Comparison of ENCODE assay signal across 27 mouse cellular contexts in the genomic region with DNA sequence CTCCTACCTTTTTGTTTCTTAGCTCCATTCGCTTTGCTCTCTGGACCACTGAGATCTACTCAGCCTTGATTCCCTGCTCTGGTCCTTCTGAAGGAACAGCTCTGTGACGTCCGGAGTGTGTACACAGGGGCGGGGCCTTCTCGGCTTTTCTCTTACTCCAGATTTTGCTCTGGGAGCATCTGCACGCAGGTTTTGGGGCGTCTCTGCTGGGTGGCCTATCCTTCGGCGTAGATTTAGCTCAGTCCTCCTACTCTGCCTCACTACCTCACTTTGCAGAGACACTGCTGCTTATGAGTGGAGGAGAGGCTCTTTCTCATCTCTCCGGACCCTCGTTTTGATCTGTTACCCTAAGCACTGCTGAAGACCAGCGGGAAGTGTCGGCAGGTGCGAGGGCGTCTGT.
DNase-seq lines count a peak whose midpoint lies in the region; ATAC-seq and TF ChIP-seq lines count a peak whose summit lies in the region.
"Had no signal": no experiment of that assay in that cellular context is flagged by ENCODE, and none has a peak within 500 bp of the region (broad histone marks: within the 10 kb centered on the region; RNA-seq: fewer than 3 reads in every experiment).

No protein-coding gene starts in this region.

- TF ChIP-seq POLR2A in heart, adult 2 months (IDR thresholded peaks at IDR 0.05; ENCODE audit: insufficient read depth, low read depth, low read length) = no peak

- no peaks in the 10 kb centered on the region for H3K4me1 ChIP-seq in heart, adult 2 months (ENCODE audit: control insufficient read depth, insufficient read depth, low read length)
- H3K4me1 ChIP-seq in intestine, embryonic 14.5 days (replicated peaks; ENCODE audit: control insufficient read depth, insufficient read depth, low read length) = no peaks in the 10 kb centered on the region
- H3K4me1 ChIP-seq in intestine, postnatal 0 days (replicated peaks; ENCODE audit: control insufficient read depth, insufficient read depth, low read length) = no peaks in the 10 kb centered on the region
- H3K4me1 ChIP-seq: embryonic facial prominence, embryonic 13.5 days; embryonic facial prominence, embryonic 15.5 days; forebrain, embryonic 10.5 days; forebrain, embryonic 12.5 days had no signal

- no peaks in the 10 kb centered on the region for H3K27me3 ChIP-seq in heart, adult 2 months (ENCODE audit: control insufficient read depth, insufficient read depth, low read length)
- H3K27me3 ChIP-seq in intestine, embryonic 14.5 days (replicated peaks; ENCODE audit: control insufficient read depth, insufficient read depth, low read length) = no peaks in the 10 kb centered on the region
- no peaks in the 10 kb centered on the region for H3K27me3 ChIP-seq in intestine, postnatal 0 days (replicated peaks; ENCODE audit: control insufficient read depth, insufficient read depth, low read length)
- H3K27me3 ChIP-seq: CH12.LX; embryonic facial prominence, embryonic 13.5 days; embryonic facial prominence, embryonic 15.5 days; forebrain, embryonic 12.5 days; Patski had no signal

- H3K36me3 ChIP-seq in heart, adult 2 months (ENCODE audit: control insufficient read depth, insufficient read depth, low read length) = no peaks in the 10 kb centered on the region
- no peaks in the 10 kb centered on the region for H3K36me3 ChIP-seq in intestine, embryonic 14.5 days (ENCODE audit: control insufficient read depth, insufficient read depth, low read length)
- no peaks in the 10 kb centered on the region for H3K36me3 ChIP-seq in intestine, postnatal 0 days (ENCODE audit: control insufficient read depth, insufficient read depth)
- H3K36me3 ChIP-seq: embryonic facial prominence, embryonic 13.5 days; embryonic facial prominence, embryonic 15.5 days; forebrain, embryonic 10.5 days; forebrain, embryonic 12.5 days; G1E had no signal

- no peak for TF ChIP-seq CTCF in heart, adult 2 months (IDR thresholded peaks at IDR 0.05)
- no peak for TF ChIP-seq CTCF in intestine, postnatal 0 days (IDR thresholded peaks at IDR 0.05; ENCODE audit: low read depth)

- no peak overlapping the region for H3K4me2 ChIP-seq in intestine, embryonic 14.5 days (ENCODE audit: low read length)
- H3K4me2 ChIP-seq in intestine, postnatal 0 days (replicated peaks; ENCODE audit: low read depth) = no peak overlapping the region
- H3K4me2 ChIP-seq: embryonic facial prominence, embryonic 13.5 days; embryonic facial prominence, embryonic 15.5 days; forebrain, embryonic 12.5 days had no signal

- H3K9ac ChIP-seq in heart, adult 2 months (ENCODE audit: low read depth, low read length) = no peak overlapping the region
- no peak overlapping the region for H3K9ac ChIP-seq in intestine, embryonic 14.5 days (ENCODE audit: low read length)
- no peak overlapping the region for H3K9ac ChIP-seq in intestine, postnatal 0 days (ENCODE audit: low read depth, low read length)
- H3K9ac ChIP-seq: embryonic facial prominence, embryonic 13.5 days; embryonic facial prominence, embryonic 15.5 days; forebrain, embryonic 12.5 days had no signal

- TF ChIP-seq EP300 in heart, adult 2 months (IDR thresholded peaks at IDR 0.05; ENCODE audit: insufficient read depth, low read depth, low read length) = no peak

- no peak overlapping the region for H3K27ac ChIP-seq in heart, adult 2 months
- no peak overlapping the region for H3K27ac ChIP-seq in intestine, embryonic 14.5 days (ENCODE audit: low read depth)
- H3K27ac ChIP-seq in intestine, postnatal 0 days (ENCODE audit: low read depth, low read length) = no peak overlapping the region
- H3K27ac ChIP-seq: embryonic facial prominence, embryonic 13.5 days; embryonic facial prominence, embryonic 15.5 days; forebrain, embryonic 10.5 days; forebrain, embryonic 12.5 days had no signal

- WGBS in heart, adult 2 months = 84% methylated on average over 15 of the region's 15 CpGs
- 92% methylated on average over 15 of the region's 15 CpGs for WGBS in intestine, embryonic 14.5 days
- 88% methylated on average over 15 of the region's 15 CpGs for WGBS in intestine, postnatal 0 days

- intact Hi-C loops in heart, adult 2 months (cut with DNase I) = no loop called here

- DNase-seq in heart, adult 11 months = peak; percentile 56
- DNase-seq in heart, adult 2 months = no peak
- DNase-seq in intestine, embryonic 14.5 days (ENCODE audit: low spot score) = peak; percentile 45
- DNase-seq in R1 (ENCODE audit: low read depth, low spot score) = peak; percentile 23
- DNase-seq: adrenal gland, adult 2 months; adrenal gland, postnatal 10 days; adrenal gland, postnatal 25 days; B cell, adult 2 months; cerebellum, adult 11 months; cerebellum, adult 18-20 months; cerebellum, adult 8-10 months; cerebellum, adult 9-11 months; cerebellum, postnatal 14 days; cerebellum, postnatal 36 days; embryo, embryonic 11 days had no signal

- no peak overlapping the region for H3K4me3 ChIP-seq in heart, adult 2 months
- no peak overlapping the region for H3K4me3 ChIP-seq in intestine, embryonic 14.5 days (ENCODE audit: low read depth, low read length)
- no peak overlapping the region for H3K4me3 ChIP-seq in intestine, postnatal 0 days (ENCODE audit: low read depth, low read length)
- H3K4me3 ChIP-seq: embryonic facial prominence, embryonic 13.5 days; embryonic facial prominence, embryonic 15.5 days; erythroblast, embryonic 14.5 days; forebrain, embryonic 10.5 days; forebrain, embryonic 12.5 days had no signal

- no peaks in the 10 kb centered on the region for H3K9me3 ChIP-seq in intestine, embryonic 14.5 days (ENCODE audit: control insufficient read depth, low read length)
- no peaks in the 10 kb centered on the region for H3K9me3 ChIP-seq in intestine, postnatal 0 days (ENCODE audit: control insufficient read depth)
- H3K9me3 ChIP-seq: embryonic facial prominence, embryonic 15.5 days had no signal

- ATAC-seq in intestine, embryonic 14.5 days (replicated peaks; ENCODE audit: low FRiP score, low TSS enrichment, low read depth) = no peak
- no peak for ATAC-seq in intestine, postnatal 0 days
- ATAC-seq: CD4-positive, CD25-positive, alpha-beta regulatory T cell, adult 4 months; forebrain, embryonic 14.5 days; forebrain, embryonic 16.5 days; Patski had no signal

- no peaks in the 10 kb centered on the region for H3K79me2 ChIP-seq in heart, adult 2 months (replicated peaks; ENCODE audit: control insufficient read depth, insufficient read depth, low read length)

Comparison
In these comparisons a context has a peak if more than half of its experiments do, and no peak if none do; other contexts are left out.
1. DNase-seq: peak in heart, adult 11 months (single experiment), intestine, embryonic 14.5 days (single experiment) and R1 (single experiment); none in heart, adult 2 months (0 of 2).